Mouse (Mus musculus) regulatory T cell (primary cell): ENCODE results near the gene Itpr3.

ENCODE experiments used
- in situ Hi-C: fragments of 300-600 bp; cut with MboI, MseI; formaldehyde crosslinking; loops from one replicate; pipeline ENCODE4 v1.15.1; 2025; ENCODE audit warnings: high pct_unique_total_duplicates

The Itpr3 gene

GRCm38 (mm10) chr17:27056812-27057516 is at the start of gene Itpr3:
Gene Itpr3 (plus strand): TSS chr17:27057304.
- in situ Hi-C loops: no loop called here

DNA sequence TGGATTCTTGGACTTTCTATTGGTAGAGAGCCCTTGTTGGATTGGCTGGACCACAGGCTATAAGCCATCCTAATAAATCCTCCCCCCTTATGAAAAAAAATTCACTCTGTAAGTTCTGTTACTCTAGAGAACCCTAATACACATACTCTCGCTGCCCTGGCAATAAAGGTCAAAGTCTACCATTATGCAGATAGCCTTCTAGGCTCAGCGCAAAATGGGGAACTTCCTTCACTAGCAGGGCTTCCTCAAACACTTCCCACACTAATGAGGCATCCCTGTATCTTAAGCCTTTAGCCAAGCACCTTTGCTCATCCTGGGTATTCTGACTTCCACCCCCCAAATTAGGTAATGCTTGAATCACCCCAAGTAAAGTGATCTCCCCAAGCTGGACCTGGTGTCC is 48.8 kb upstream of the Itpr3 start:
- in situ Hi-C loops: no loop called here

GRCm38 (mm10) chr17:27011167-27011566 is 45.9 kb upstream of the Itpr3 start:
- in situ Hi-C loops: no loop called here

GRCm38 (mm10) chr17:27011998-27012672 is 45.0 kb upstream of the Itpr3 start:
- in situ Hi-C loops: no loop called here

GRCm38 (mm10) chr17:27012909-27013308 is 44.2 kb upstream of the Itpr3 start:
- in situ Hi-C loops: no loop called here

GRCm38 (mm10) chr17:27017564-27018499 is 39.3 kb upstream of the Itpr3 start:
- in situ Hi-C loops: no loop called here

DNA sequence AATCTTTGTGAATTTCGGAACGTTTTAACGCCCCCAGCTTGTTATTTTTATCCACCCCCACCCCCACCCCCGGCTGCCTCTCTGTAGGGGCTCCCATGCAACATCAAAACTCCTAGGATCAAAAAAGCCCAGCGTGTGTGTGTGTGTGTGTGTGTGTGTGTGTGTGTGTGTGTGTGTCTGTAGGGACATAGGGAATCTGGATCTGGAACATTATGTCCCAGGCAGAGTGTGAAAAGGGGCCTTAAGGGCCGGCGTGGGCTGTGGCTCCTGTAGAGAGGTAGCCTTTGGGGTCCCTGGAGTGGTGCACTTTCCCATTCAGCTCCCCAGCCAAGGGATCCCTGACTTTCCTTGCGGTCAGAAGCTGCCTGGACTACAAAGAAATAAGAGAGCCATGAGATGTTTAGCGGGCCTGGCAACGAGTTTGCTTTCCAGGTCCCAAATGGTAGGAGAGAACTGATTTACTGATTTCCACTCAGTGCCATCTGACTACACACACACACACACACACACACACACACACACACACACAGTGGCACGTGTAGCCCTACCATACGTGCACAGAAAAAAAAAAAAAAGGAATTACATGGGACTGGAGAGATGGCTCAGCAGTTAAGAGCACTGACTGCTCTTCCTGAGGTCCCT is 38.4 kb upstream of the Itpr3 start:
- in situ Hi-C loops: no loop called here

DNA sequence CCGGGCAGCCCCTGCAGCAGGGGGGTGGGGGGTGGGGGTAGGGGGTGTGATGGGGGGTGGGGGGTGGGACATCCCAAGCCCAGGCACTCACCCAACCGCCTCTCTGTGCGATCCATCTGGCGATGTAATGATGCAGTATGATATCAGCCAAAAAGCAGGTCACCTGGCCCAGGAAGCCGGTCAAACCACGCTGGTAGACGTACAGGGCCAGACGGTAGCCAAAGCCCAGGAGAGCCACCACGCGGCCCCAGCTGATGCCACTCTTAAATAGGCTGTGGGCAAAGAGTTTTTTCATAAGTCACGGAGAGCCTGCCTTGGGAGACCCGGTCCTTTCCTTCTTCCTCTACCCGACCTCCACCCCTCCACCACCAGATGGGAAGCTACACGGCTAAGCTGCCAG is 36.0 kb upstream of the Itpr3 start:
- in situ Hi-C loops: no loop called here

DNA sequence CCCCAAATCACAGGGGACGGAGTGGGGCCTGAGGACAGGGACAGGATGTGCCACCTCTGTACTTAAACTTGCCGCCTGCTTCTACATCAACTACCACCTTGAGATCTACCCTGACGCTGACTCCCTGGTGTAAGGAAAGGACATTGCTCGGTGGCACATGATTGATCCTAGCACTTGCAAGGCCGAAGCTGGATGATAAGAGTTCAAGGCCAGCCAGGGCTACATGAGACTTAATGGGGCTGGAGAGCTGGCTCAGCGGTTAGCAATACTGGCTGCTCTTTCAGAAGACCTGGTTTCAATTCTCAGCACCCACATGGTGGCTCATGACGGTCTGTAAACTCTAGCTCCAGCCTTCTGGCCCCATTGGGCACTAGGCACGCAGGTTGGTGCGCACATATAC is 35.4 kb upstream of the Itpr3 start:
- in situ Hi-C loops: no loop called here

- in situ Hi-C loops: no loop called here
Observed at GRCm38 (mm10) chr17:27023342-27023741, 33.8 kb upstream of the Itpr3 start.

DNA sequence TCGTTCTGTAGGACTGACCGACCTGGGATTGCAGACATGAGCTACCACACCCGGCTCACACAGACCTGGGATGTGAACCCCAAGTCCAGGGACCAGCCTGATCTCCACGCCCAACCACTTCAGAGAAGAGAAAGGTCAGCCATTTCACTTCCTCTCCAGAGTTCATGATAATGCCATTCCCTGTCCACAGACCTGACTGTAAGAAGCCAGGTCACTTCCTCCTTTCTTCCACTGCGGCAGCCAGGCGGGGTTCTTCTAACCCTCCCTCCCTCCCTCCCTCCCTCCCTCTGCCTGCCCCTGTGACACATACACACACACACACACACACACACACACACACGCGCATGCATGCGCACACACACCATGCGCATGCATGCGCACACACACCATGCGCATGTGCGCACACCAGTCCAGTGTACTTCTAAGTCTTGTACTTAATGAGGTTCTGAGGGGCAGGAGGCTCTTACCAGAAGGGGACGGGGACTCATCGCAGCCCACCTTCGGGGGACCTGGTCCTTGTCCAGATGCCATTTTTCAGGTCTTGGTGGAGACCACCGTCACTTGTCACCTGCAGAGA is 31.7 kb upstream of the Itpr3 start:
- in situ Hi-C loops: no loop called here

DNA sequence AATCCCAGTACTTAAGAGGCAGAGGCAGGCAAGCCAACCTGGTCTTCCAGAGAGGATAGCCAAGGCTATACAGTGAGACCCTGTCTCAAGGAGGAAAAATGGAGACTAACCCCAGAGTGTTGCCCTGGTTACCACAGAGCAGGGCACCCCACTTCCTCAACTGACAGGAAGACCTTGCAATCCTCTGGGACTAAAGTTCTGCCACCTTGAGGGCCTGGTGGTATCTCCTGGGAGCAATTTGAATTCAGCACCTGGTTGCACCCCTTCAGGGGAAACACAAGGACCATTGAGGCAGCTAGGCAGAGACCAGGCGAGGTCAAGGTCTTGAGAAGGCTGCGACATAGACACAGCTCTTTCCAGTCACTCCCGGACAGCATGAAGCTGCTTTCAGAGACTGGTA is 31.2 kb upstream of the Itpr3 start:
- in situ Hi-C loops: no loop called here

GRCm38 (mm10) chr17:27027460-27028283 is 29.4 kb upstream of the Itpr3 start:
- in situ Hi-C loops: no loop called here

GRCm38 (mm10) chr17:27028284-27028795 is 28.8 kb upstream of the Itpr3 start:
- in situ Hi-C loops: no loop called here

- in situ Hi-C loops: no loop called here
Observed at GRCm38 (mm10) chr17:27028909-27029308, 28.2 kb upstream of the Itpr3 start, which contains the start of gene Bak1. Gene Bak1 (minus strand): TSS chr17:27029009.

GRCm38 (mm10) chr17:27029431-27029830 is 27.7 kb upstream of the Itpr3 start:
- in situ Hi-C loops: no loop called here

- in situ Hi-C loops: no loop called here
Observed at GRCm38 (mm10) chr17:27030896-27031295, 26.2 kb upstream of the Itpr3 start.

- in situ Hi-C loops: no loop called here
Observed at GRCm38 (mm10) chr17:27032328-27032727, 24.8 kb upstream of the Itpr3 start.

DNA sequence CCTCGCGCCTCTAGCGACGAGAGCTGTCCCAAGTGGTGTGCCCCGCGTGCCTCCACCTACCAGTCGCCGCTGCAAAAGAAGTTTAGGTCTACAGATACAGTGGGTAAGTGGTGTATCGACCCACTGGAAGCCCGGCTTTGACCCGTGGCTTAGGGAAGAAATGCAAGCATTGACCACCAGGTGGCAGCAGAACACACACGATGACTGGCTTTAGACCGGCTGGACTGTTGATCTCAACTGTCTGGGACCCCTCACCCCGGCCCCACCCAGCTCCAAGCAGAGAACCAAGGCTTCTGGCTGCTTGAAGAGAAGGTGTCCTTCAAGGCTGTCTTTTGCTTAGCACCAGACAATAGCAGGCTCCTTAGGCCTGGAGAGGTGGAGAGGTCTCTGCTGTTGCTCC is 24.2 kb upstream of the Itpr3 start:
- in situ Hi-C loops: no loop called here

DNA sequence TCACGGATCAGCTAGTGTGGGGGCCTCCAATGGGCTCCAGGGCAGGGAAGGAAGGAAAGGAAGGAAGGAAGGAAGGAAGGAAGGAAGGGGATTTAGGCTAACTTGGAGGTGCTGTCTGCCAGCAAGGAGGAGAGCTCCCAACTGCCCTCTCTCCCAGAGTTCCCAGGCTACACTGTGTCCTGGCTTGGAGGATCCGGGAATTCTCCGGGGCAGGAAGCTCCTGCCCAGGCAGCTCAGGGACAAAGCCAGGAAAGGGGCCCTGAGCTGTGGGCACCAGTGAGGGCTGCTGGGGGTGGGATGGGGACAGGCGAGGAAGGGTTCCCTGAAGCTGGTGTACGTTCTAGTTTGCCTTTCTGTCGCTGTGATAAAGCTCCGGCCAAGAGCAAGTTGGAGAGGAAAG is 20.6 kb upstream of the Itpr3 start:
- in situ Hi-C loops: no loop called here
